Mouse (Mus musculus) midbrain, postnatal 0 days (tissue): ENCODE data around the gene Morn2. TPM values are rescaled to one million over a fixed set of nuclear protein-coding genes. Genes with fewer than 3 reads are reported as not detected.
"Not testable (repeated sequence)": the region's sequence is repeated elsewhere in the genome, so short reads cannot be mapped to it uniquely, and the experiment has no call there.

Source experiments
- ATAC-seq: fragments of 200-750 bp; cut with Nextera tagmentation; 2 replicates; pipeline ENCODE4 v1.8.0; 2017; ENCODE audit warnings: moderate number of reproducible peaks, mild to moderate bottlenecking, moderate TSS enrichment, moderate library complexity; ENCODE audit not compliant: low FRiP score
- DNase-seq: peaks from one replicate; pipeline ENCODE4 v3.0.0-alpha.2; 2015; ENCODE audit warnings: low spot score
- H3K27ac ChIP-seq: fragments of 300-500 bp; sonication (generic); 2 replicates; pipeline ENCODE4 v1.5.1; 2014; ENCODE audit warnings: low read depth, mild to moderate bottlenecking, low read length, mixed read lengths
- H3K27me3 ChIP-seq: fragments of 300-500 bp; sonication (generic); 2 replicates; pipeline ENCODE4 v1.6.1; 2014; ENCODE audit warnings: low read length, control low read depth, mixed read lengths; ENCODE audit not compliant: insufficient read depth
- H3K36me3 ChIP-seq: fragments of 300-500 bp; sonication (generic); 2 replicates; pipeline ENCODE4 v1.6.1; 2014; ENCODE audit warnings: low read length, control low read depth, mixed read lengths; ENCODE audit not compliant: insufficient read depth
- H3K4me1 ChIP-seq: fragments of 300-500 bp; sonication (generic); 2 replicates; pipeline ENCODE4 v1.6.1; 2014; ENCODE audit warnings: mild to moderate bottlenecking, control low read depth, antibody characterized with exemption, low read length, mixed read lengths; ENCODE audit not compliant: insufficient read depth
- H3K4me2 ChIP-seq: fragments of 300-500 bp; sonication (generic); 2 replicates; pipeline ENCODE4 v1.6.1; 2014; ENCODE audit warnings: low read depth, mild to moderate bottlenecking, low read length, mixed read lengths; ENCODE audit not compliant: poor library complexity, severe bottlenecking
- H3K4me3 ChIP-seq: fragments of 300-500 bp; sonication (generic); 2 replicates; pipeline ENCODE4 v1.5.1; 2014; ENCODE audit warnings: low read depth, mild to moderate bottlenecking, low read length, moderate library complexity
- H3K9ac ChIP-seq: fragments of 300-500 bp; sonication (generic); replicated peaks from 2 replicates; pipeline ENCODE4 v1.6.1; 2014; ENCODE audit warnings: mild to moderate bottlenecking, low read length, moderate library complexity, mixed read lengths; ENCODE audit not compliant: poor library complexity, severe bottlenecking
- H3K9me3 ChIP-seq: fragments of 300-500 bp; sonication (generic); 2 replicates; pipeline ENCODE4 v1.6.1; 2016; ENCODE audit warnings: low read length, control low read depth
- CTCF ChIP-seq: IDR thresholded peaks from 2 replicates; pipeline ENCODE4 v1.5.1; 2016; ENCODE audit warnings: antibody characterized with exemption, mild to moderate bottlenecking
- WGBS: fragments of 180-500 bp; shearing (Covaris S2); extraction: QIAGEN DNeasy Blood & Tissue Kit; methylation state at CpG from one replicate; pipeline ENCODE4 v1.1.7; 2014; 5-methylcytosine and 5-hydroxymethylcytosine counted together
- polyA plus RNA-seq: library from polyadenylated mRNA; unstranded; fragments of >200 nt; fragmentation: Nextera tagmentation; extraction: Ambion mirVana; gene quantifications from 2 replicates; pipeline ENCODE4 v1.2.1, GENCODE M21; 2015
- total RNA-seq: library from RNA; depleted of rRNA; stranded (reverse); fragments of >200 nt; gene quantifications from 2 replicates; pipeline ENCODE4 v1.2.3, GENCODE M21; 2014

Gene Morn2
- total and polyA plus RNA-seq, 2 experiments from 2014 or later, result 14.8 to 50.0 TPM

GRCm38 (mm10) chr17:80267065-80267464 lies 22.9 kb upstream of the Morn2 start:
- TF ChIP-seq CTCF, result no peak
- peaks cover 61% of the 10 kb centered on the region for H3K36me3 ChIP-seq
- H3K9me3 ChIP-seq, result no peaks in the 10 kb centered on the region
- no peak overlapping the region for H3K9ac ChIP-seq
- no peak overlapping the region for H3K4me3 ChIP-seq
- DNase-seq (no peak), ATAC-seq (no peak)
- no peaks in the 10 kb centered on the region for H3K4me1 ChIP-seq
- H3K27ac ChIP-seq, result no peak overlapping the region
- no peaks in the 10 kb centered on the region for H3K27me3 ChIP-seq
- H3K4me2 ChIP-seq, result no peak overlapping the region
- 93% methylated on average over 4 of the region's 4 CpGs for WGBS

GRCm38 (mm10) chr17:80268151-80268550 lies 21.9 kb upstream of the Morn2 start:
- no peak overlapping the region for H3K4me3 ChIP-seq
- DNase-seq (no peak), ATAC-seq (no peak)
- H3K9ac ChIP-seq, result no peak overlapping the region
- no peak overlapping the region for H3K27ac ChIP-seq
- no peak overlapping the region for H3K4me2 ChIP-seq
- H3K4me1 ChIP-seq, result no peaks in the 10 kb centered on the region
- no peaks in the 10 kb centered on the region for H3K27me3 ChIP-seq
- H3K36me3 ChIP-seq, result peaks cover 66% of the 10 kb centered on the region
- 95% methylated on average over 3 of the region's 3 CpGs for WGBS
- no peak for TF ChIP-seq CTCF
- no peaks in the 10 kb centered on the region for H3K9me3 ChIP-seq

DNA sequence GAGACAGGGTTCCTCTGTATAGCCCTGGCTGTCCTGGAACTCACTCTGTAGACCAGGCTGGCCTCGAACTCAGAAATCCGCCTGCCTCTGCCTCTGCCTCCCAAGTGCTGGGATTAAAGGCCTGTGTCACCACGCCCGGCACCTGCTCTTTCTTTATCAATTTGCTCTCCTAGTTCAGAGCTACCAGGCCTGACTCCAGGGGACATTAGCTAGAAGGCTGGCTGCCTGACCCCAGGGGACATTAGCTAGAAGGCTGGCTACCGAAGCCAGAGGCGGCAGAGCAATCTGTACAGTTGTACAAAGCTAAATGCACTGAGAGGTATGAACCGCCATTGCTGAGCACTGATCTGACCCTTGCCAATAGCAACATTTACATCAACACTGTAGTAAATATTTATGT lies 19.4 kb upstream of the Morn2 start:
- not testable (repeated sequence) for H3K4me2 ChIP-seq, ATAC-seq, H3K27me3 ChIP-seq, H3K4me3 ChIP-seq, H3K9ac ChIP-seq, H3K27ac ChIP-seq, H3K9me3 ChIP-seq, H3K4me1 ChIP-seq, DNase-seq
- peaks cover 66% of the 10 kb centered on the region for H3K36me3 ChIP-seq
- WGBS, result 97% methylated on average over 7 of the region's 7 CpGs

DNA sequence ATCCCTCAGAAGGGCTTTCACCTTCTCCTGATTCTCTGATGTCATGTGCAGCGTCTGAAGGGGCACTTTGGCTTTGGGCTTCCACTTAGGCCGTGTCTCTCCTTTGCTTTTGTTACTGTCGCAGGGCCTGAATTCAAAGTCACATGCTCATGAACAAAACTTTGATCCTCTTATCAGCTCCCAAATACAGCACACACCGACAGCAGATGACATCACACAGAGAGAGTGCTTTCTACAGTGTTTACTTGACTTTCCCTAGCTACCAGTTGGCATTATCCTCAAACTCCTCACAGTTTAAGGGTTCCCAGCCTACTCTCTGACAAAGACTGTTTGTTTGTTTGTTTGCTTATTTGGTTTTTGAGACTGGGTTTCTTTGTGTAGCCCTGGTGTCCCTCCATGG lies 11.7 kb upstream of the Morn2 start:
- Histone ChIP-seq H3K27me3 (no peaks in the 10 kb centered on the region), H3K4me3 (no peak overlapping the region), H3K9ac (no peak overlapping the region), H3K4me2 (no peak overlapping the region), H3K36me3 (peaks cover 54% of the 10 kb centered on the region), H3K9me3 (no peaks in the 10 kb centered on the region), H3K4me1 (no peaks in the 10 kb centered on the region), H3K27ac (no peak overlapping the region)
- WGBS, result 90% methylated on average over 4 of the region's 4 CpGs
- no peak for ATAC-seq
- TF ChIP-seq CTCF, result no peak
- no peak for DNase-seq

GRCm38 (mm10) chr17:80279340-80280070 lies 10.5 kb upstream of the Morn2 start:
- WGBS, result 95% methylated on average over 8 of the region's 8 CpGs
- H3K9ac ChIP-seq, result no peak overlapping the region
- no peak for DNase-seq
- H3K4me2 ChIP-seq, result no peak overlapping the region
- no peak overlapping the region for H3K27ac ChIP-seq
- H3K4me1 ChIP-seq, result no peaks in the 10 kb centered on the region
- no peak for ATAC-seq
- H3K36me3 ChIP-seq, result peaks cover 45% of the 10 kb centered on the region
- no peaks in the 10 kb centered on the region for H3K27me3 ChIP-seq
- H3K9me3 ChIP-seq, result no peaks in the 10 kb centered on the region
- no peak for TF ChIP-seq CTCF
- H3K4me3 ChIP-seq, result no peak overlapping the region

- ATAC-seq (no peak), DNase-seq (no peak)
- Histone ChIP-seq H3K27ac (no peak overlapping the region), H3K9ac (no peak overlapping the region), H3K36me3 (peaks cover 7% of the 10 kb centered on the region), H3K4me1 (no peaks in the 10 kb centered on the region; the same call in 1 of the 2 replicates), H3K4me3 (no peak overlapping the region), H3K9me3 (no peaks in the 10 kb centered on the region), H3K4me2 (no peak overlapping the region), H3K27me3 (no peaks in the 10 kb centered on the region)
- no peak for TF ChIP-seq CTCF
- 83% methylated on average over 4 of the region's 4 CpGs for WGBS
Measured at GRCm38 (mm10) chr17:80284446-80284845, 5.6 kb upstream of the Morn2 start.
